Mouse (Mus musculus): ENCODE results near the gene Psme3.
"Not testable (repeated sequence)": the region's sequence is repeated elsewhere in the genome, so short reads cannot be mapped to it uniquely, and the experiment has no call there.

The Psme3 gene

GRCm38 (mm10) chr11:101314567-101314966, 1.4 kb upstream of the Psme3 start:
- no peak for DNase-seq

GRCm38 (mm10) chr11:101315082-101315650, 847 bp upstream of the Psme3 start:
- no peak for DNase-seq

GRCm38 (mm10) chr11:101316501-101316917, 496 bp downstream of the Psme3 start:
- no peak for DNase-seq

GRCm38 (mm10) chr11:101323609-101324008, 7.6 kb downstream of the Psme3 start:
- DNase-seq, result peak; percentile 41 to 54

- no peak for DNase-seq
Observed at GRCm38 (mm10) chr11:101324763-101325162, 8.8 kb downstream of the Psme3 start, which contains the start of gene Aoc2. Gene Aoc2, plus strand, starts transcription at chr11:101325063.

GRCm38 (mm10) chr11:101325201-101325600, 9.2 kb downstream of the Psme3 start:
- DNase-seq, result not testable (repeated sequence)

- no peak for DNase-seq
Observed at GRCm38 (mm10) chr11:101326147-101326546, 10.1 kb downstream of the Psme3 start.

GRCm38 (mm10) chr11:101327311-101327710, 11.3 kb downstream of the Psme3 start:
- DNase-seq, result no peak

- no peak for DNase-seq
Observed at GRCm38 (mm10) chr11:101328941-101329635, 13.1 kb downstream of the Psme3 start.

- DNase-seq, result no peak
Observed at GRCm38 (mm10) chr11:101330371-101330924, 14.4 kb downstream of the Psme3 start, which contains the start of gene Aoc3. Gene Aoc3, plus strand, starts transcription at chr11:101330605.

GRCm38 (mm10) chr11:101330961-101331360, 14.9 kb downstream of the Psme3 start:
- DNase-seq, result not testable (repeated sequence)

- DNase-seq, result no peak
Observed at GRCm38 (mm10) chr11:101332537-101332936, 16.5 kb downstream of the Psme3 start.

GRCm38 (mm10) chr11:101334023-101334422, 18.0 kb downstream of the Psme3 start:
- DNase-seq, result no peak

GRCm38 (mm10) chr11:101334516-101334915, 18.5 kb downstream of the Psme3 start:
- DNase-seq, result no peak

GRCm38 (mm10) chr11:101335685-101336084, 19.7 kb downstream of the Psme3 start:
- DNase-seq, result peak in 1 of 2 experiments; percentile 26

GRCm38 (mm10) chr11:101338123-101338760, 22.2 kb downstream of the Psme3 start:
- no peak for DNase-seq

- DNase-seq, result no peak
Observed at GRCm38 (mm10) chr11:101347083-101347775, 31.2 kb downstream of the Psme3 start.

GRCm38 (mm10) chr11:101348774-101349173, 32.8 kb downstream of the Psme3 start:
- DNase-seq, result no peak

- DNase-seq, result no peak
Observed at GRCm38 (mm10) chr11:101349216-101349615, 33.2 kb downstream of the Psme3 start.

GRCm38 (mm10) chr11:101351100-101351720, 35.2 kb downstream of the Psme3 start:
- DNase-seq, result no peak

GRCm38 (mm10) chr11:101351721-101352111, 35.7 kb downstream of the Psme3 start:
- DNase-seq, result no peak

GRCm38 (mm10) chr11:101353436-101353835, 37.4 kb downstream of the Psme3 start:
- no peak for DNase-seq

Measured in thymus, postnatal 36 days (tissue).